Mouse (Mus musculus): ENCODE measurements around the gene Msh3.

- TF ChIP-seq CTCF (IDR thresholded peaks at IDR 0.05; ENCODE audit: control insufficient read depth, insufficient read depth, insufficient replicate concordance, low read depth, low read length) (no peak), POLR2A (IDR thresholded peaks at IDR 0.05; ENCODE audit: control insufficient read depth, low read depth, low read length) (no peak)
These were observed 60.9 kb downstream of the Msh3 start for GRCm38 (mm10) chr13:92293883-92294282.

All from testis, adult 2 months (tissue).